14 mouse cellular contexts compared by ENCODE assay signal in genomic region chr10:120826795-120827669, GRCm38 (mm10).
A peak's percentile ranks its signal among the peaks of the same experiment; 100 is the strongest.
DNase-seq lines count a peak whose midpoint lies in the region; ATAC-seq and TF ChIP-seq lines count a peak whose summit lies in the region.
"Had no signal": no experiment of that assay in that cellular context is flagged by ENCODE, and none has a peak within 500 bp of the region (broad histone marks: within the 10 kb centered on the region; RNA-seq: fewer than 3 reads in every experiment).

No protein-coding gene starts in this region.

- no peak for TF ChIP-seq CTCF in left cerebral cortex, adult 2 months (IDR thresholded peaks at IDR 0.05)

- no peaks in the 10 kb centered on the region for H3K9me3 ChIP-seq in forebrain, embryonic 14.5 days (replicated peaks; ENCODE audit: control insufficient read depth, low read length)
- H3K9me3 ChIP-seq: hindbrain, embryonic 10.5 days; lung, embryonic 15.5 days; midbrain, embryonic 15.5 days; neural tube, embryonic 15.5 days had no signal

- H3K36me3 ChIP-seq in forebrain, embryonic 14.5 days (ENCODE audit: control insufficient read depth, insufficient read depth, low read length) = no peaks in the 10 kb centered on the region
- H3K36me3 ChIP-seq: hindbrain, embryonic 10.5 days; lung, embryonic 15.5 days; midbrain, embryonic 15.5 days; neural tube, embryonic 15.5 days had no signal

- DNase-seq in left cerebral cortex, adult 2 months (ENCODE audit: extremely low spot score in 1 of 2, low spot score in 2 of 2) = no peak
- no peak for DNase-seq in left cerebral cortex, adult 18-20 months (ENCODE audit: low spot score in 2 of 2)
- DNase-seq in ZHBTc4 (ENCODE audit: low read depth, low spot score) = peak; percentile 36
- DNase-seq in forebrain, embryonic 14.5 days (ENCODE audit: low spot score) = peak; percentile 56
- no peak for DNase-seq in neural tube, embryonic 10.5 days (ENCODE audit: extremely low spot score, low spot score)
- no peak for DNase-seq in cerebellum, postnatal 25 days
- DNase-seq: adrenal gland, adult 8-10 months; cerebellum, adult 11-12 months; kidney, postnatal 10 days had no signal

- peak overlapping the region; percentile 7; the same call in 1 of the 2 replicates for H3K4me3 ChIP-seq in left cerebral cortex, adult 2 months
- peak overlapping the region; percentile 25 for H3K4me3 ChIP-seq in forebrain, embryonic 14.5 days (ENCODE audit: low read depth, low read length)
- H3K4me3 ChIP-seq: hindbrain, embryonic 10.5 days; lung, embryonic 15.5 days; midbrain, embryonic 15.5 days; neural tube, embryonic 15.5 days had no signal

- no peak overlapping the region for H3K27ac ChIP-seq in left cerebral cortex, adult 2 months
- H3K27ac ChIP-seq in forebrain, embryonic 14.5 days (ENCODE audit: low read depth, low read length) = peak overlapping the region; percentile 64; the same call in 1 of the 2 replicates
- H3K27ac ChIP-seq: hindbrain, embryonic 10.5 days; lung, embryonic 15.5 days; midbrain, embryonic 15.5 days; neural tube, embryonic 15.5 days had no signal

- H3K4me1 ChIP-seq in forebrain, embryonic 14.5 days (ENCODE audit: control insufficient read depth, insufficient read depth, low read length) = peaks cover 12% of the 10 kb centered on the region
- H3K4me1 ChIP-seq: neural tube, embryonic 15.5 days had no signal

- ATAC-seq in forebrain, embryonic 14.5 days = peak; percentile 78
- peak; percentile 69; the same call in 1 of the 2 replicates for ATAC-seq in monocyte, adult 5-6 weeks (replicated peaks; ENCODE audit: insufficient number of reproducible peaks, low FRiP score, low TSS enrichment, poor library complexity, severe bottlenecking)
- ATAC-seq: midbrain, embryonic 15.5 days had no signal

- peak overlapping the region; percentile 25 for H3K9ac ChIP-seq in forebrain, embryonic 14.5 days (ENCODE audit: low read length)
- H3K9ac ChIP-seq: lung, embryonic 15.5 days; midbrain, embryonic 15.5 days; neural tube, embryonic 15.5 days had no signal

- H3K4me2 ChIP-seq in forebrain, embryonic 14.5 days (ENCODE audit: low read length) = peak overlapping the region; percentile 49
- H3K4me2 ChIP-seq: lung, embryonic 15.5 days; midbrain, embryonic 15.5 days; neural tube, embryonic 15.5 days had no signal

- H3K27me3 ChIP-seq in forebrain, embryonic 14.5 days (replicated peaks; ENCODE audit: control insufficient read depth, insufficient read depth, low read length) = no peaks in the 10 kb centered on the region
- H3K27me3 ChIP-seq: lung, embryonic 15.5 days; midbrain, embryonic 15.5 days; neural tube, embryonic 15.5 days had no signal

- intact Hi-C loops in left cerebral cortex, adult 2 months (cut with DNase I) = no loop called here

- 30% methylated on average over 27 of the region's 27 CpGs for WGBS in forebrain, embryonic 14.5 days

Comparison
In these comparisons a context has a peak if more than half of its experiments do, and no peak if none do; other contexts are left out.
1. DNase-seq: peak in ZHBTc4 (single experiment) and forebrain, embryonic 14.5 days (single experiment); none in left cerebral cortex, adult 2 months (0 of 2), left cerebral cortex, adult 18-20 months (0 of 2), neural tube, embryonic 10.5 days (single experiment) and cerebellum, postnatal 25 days (0 of 2).